29 mouse cellular contexts compared by ENCODE assay signal in the genomic region with DNA sequence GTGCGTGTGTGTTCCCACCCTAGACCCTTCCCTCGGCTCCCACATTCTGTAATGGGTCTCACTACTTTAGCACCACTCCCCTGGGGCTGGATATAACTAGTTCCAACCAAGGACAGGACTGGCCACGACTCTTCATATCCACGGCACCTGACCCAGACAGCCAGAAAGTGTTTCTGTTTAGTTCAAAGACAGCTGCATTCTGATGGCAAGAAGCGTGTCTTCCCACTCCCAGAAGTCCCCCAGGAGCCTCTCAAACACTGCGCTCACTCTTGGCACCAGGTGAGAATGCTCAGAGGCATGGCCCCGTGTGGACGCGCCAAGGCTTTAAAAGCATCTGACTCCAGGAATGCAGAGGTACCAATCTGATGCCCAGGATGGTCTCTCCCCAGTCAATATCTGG. TPM values are rescaled to one million over a fixed set of nuclear protein-coding genes. Genes with fewer than 3 reads are reported as not detected.
A peak's percentile ranks its signal among the peaks of the same experiment; 100 is the strongest.
DNase-seq lines count a peak whose midpoint lies in the region; ATAC-seq and TF ChIP-seq lines count a peak whose summit lies in the region.
"Had no signal": no experiment of that assay in that cellular context is flagged by ENCODE, and none has a peak within 500 bp of the region (broad histone marks: within the 10 kb centered on the region; RNA-seq: fewer than 3 reads in every experiment).

No protein-coding gene starts in this region.

- TF ChIP-seq POLR2A in bone marrow, adult 2 months (IDR thresholded peaks at IDR 0.05; ENCODE audit: borderline replicate concordance, control insufficient read depth, low read depth, low read length): no peak
- no peak for TF ChIP-seq POLR2A in thymus, adult 2 months (IDR thresholded peaks at IDR 0.05; ENCODE audit: control insufficient read depth, extremely low read depth, insufficient read depth, low read length, poor library complexity)

- no peaks in the 10 kb centered on the region for H3K36me3 ChIP-seq in intestine, embryonic 15.5 days
- H3K36me3 ChIP-seq in intestine, postnatal 0 days (ENCODE audit: control insufficient read depth, insufficient read depth): no peaks in the 10 kb centered on the region
- no peaks in the 10 kb centered on the region for H3K36me3 ChIP-seq in liver, embryonic 12.5 days
- no peaks in the 10 kb centered on the region for H3K36me3 ChIP-seq in macrophage (ENCODE audit: inconsistent target)
- H3K36me3 ChIP-seq in thymus, adult 2 months (ENCODE audit: control insufficient read depth, insufficient read depth, low read length): no peaks in the 10 kb centered on the region
- H3K36me3 ChIP-seq: embryonic facial prominence, embryonic 10.5 days; embryonic facial prominence, embryonic 15.5 days; forebrain, embryonic 12.5 days; heart, embryonic 15.5 days; hindbrain, embryonic 12.5 days; kidney, embryonic 15.5 days; limb, embryonic 13.5 days had no signal

- no peaks in the 10 kb centered on the region for H3K9me3 ChIP-seq in intestine, embryonic 15.5 days
- H3K9me3 ChIP-seq in intestine, postnatal 0 days (ENCODE audit: control insufficient read depth): no peaks in the 10 kb centered on the region
- H3K9me3 ChIP-seq in liver, embryonic 12.5 days (replicated peaks): no peaks in the 10 kb centered on the region
- H3K9me3 ChIP-seq: embryonic facial prominence, embryonic 10.5 days; embryonic facial prominence, embryonic 15.5 days; forebrain, embryonic 12.5 days; heart, embryonic 15.5 days; hindbrain, embryonic 12.5 days; kidney, embryonic 15.5 days; limb, embryonic 13.5 days had no signal

- H3K27ac ChIP-seq in intestine, embryonic 15.5 days: no peak overlapping the region
- no peak overlapping the region for H3K27ac ChIP-seq in intestine, postnatal 0 days (ENCODE audit: low read depth, low read length)
- H3K27ac ChIP-seq in bone marrow, adult 2 months (ENCODE audit: control insufficient read depth, insufficient read depth, low read depth, low read length, poor library complexity): peak overlapping the region; percentile 84
- H3K27ac ChIP-seq in liver, embryonic 12.5 days: peak overlapping the region; percentile 59
- H3K27ac ChIP-seq in macrophage: peak overlapping the region; percentile 64; the same call in 1 of the 2 replicates
- H3K27ac ChIP-seq in thymus, adult 2 months (ENCODE audit: control insufficient read depth, insufficient read depth, low read length): no peak overlapping the region
- H3K27ac ChIP-seq: embryonic facial prominence, embryonic 10.5 days; embryonic facial prominence, embryonic 15.5 days; forebrain, embryonic 12.5 days; heart, embryonic 15.5 days; hindbrain, embryonic 12.5 days; hindbrain, postnatal 0 days; kidney, embryonic 15.5 days; layer of hippocampus, adult 2 months; limb, embryonic 13.5 days; stomach, postnatal 0 days had no signal

- no peaks in the 10 kb centered on the region for H3K79me2 ChIP-seq in macrophage (ENCODE audit: inconsistent target)

- DNase-seq in thymus, adult 2 months: no peak
- DNase-seq: adrenal gland, postnatal 14 days; cerebellum, adult 8-10 months; cerebellum, postnatal 25 days; forebrain, postnatal 0 days; kidney, adult 18-20 months; kidney, postnatal 36 days; right cerebral cortex, adult 18-20 months; thymus, adult 18-20 months; thymus, postnatal 36 days had no signal

- H3K4me2 ChIP-seq in intestine, embryonic 15.5 days (replicated peaks): no peak overlapping the region
- no peak overlapping the region for H3K4me2 ChIP-seq in intestine, postnatal 0 days (replicated peaks; ENCODE audit: low read depth)
- H3K4me2 ChIP-seq in liver, embryonic 12.5 days: no peak overlapping the region
- H3K4me2 ChIP-seq: embryonic facial prominence, embryonic 15.5 days; forebrain, embryonic 12.5 days; heart, embryonic 15.5 days; hindbrain, embryonic 12.5 days; kidney, embryonic 15.5 days; limb, embryonic 13.5 days; midbrain, embryonic 11.5 days had no signal

- ATAC-seq in intestine, embryonic 15.5 days: peak; percentile 21; the same call in 1 of the 2 replicates
- no peak for ATAC-seq in intestine, postnatal 0 days
- ATAC-seq in liver, embryonic 12.5 days: no peak
- ATAC-seq in megakaryocyte-erythroid progenitor cell, adult 5-6 weeks (replicated peaks; ENCODE audit: low FRiP score, low TSS enrichment, poor library complexity, severe bottlenecking): no peak
- ATAC-seq: CD4-positive, CD25-positive, alpha-beta regulatory T cell, adult 4 months; forebrain, postnatal 0 days; midbrain, embryonic 16.5 days had no signal

- no peaks in the 10 kb centered on the region for H3K27me3 ChIP-seq in intestine, embryonic 15.5 days (replicated peaks)
- H3K27me3 ChIP-seq in intestine, postnatal 0 days (replicated peaks; ENCODE audit: control insufficient read depth, insufficient read depth, low read length): no peaks in the 10 kb centered on the region
- peaks cover 11% of the 10 kb centered on the region; the same call in 1 of the 2 replicates for H3K27me3 ChIP-seq in liver, embryonic 12.5 days (replicated peaks)
- H3K27me3 ChIP-seq in thymus, adult 2 months (ENCODE audit: control insufficient read depth, insufficient read depth, low read length): no peaks in the 10 kb centered on the region
- H3K27me3 ChIP-seq: embryonic facial prominence, embryonic 15.5 days; hindbrain, embryonic 12.5 days; kidney, embryonic 15.5 days; limb, embryonic 13.5 days had no signal

- no peak overlapping the region for H3K4me3 ChIP-seq in intestine, embryonic 15.5 days (replicated peaks)
- H3K4me3 ChIP-seq in intestine, postnatal 0 days (ENCODE audit: low read depth, low read length): no peak overlapping the region
- H3K4me3 ChIP-seq in bone marrow, adult 2 months (replicated peaks; ENCODE audit: control insufficient read depth, low read depth, low read length): no peak overlapping the region
- H3K4me3 ChIP-seq in liver, embryonic 12.5 days: no peak overlapping the region
- no peak overlapping the region for H3K4me3 ChIP-seq in macrophage (ENCODE audit: inconsistent target)
- no peak overlapping the region for H3K4me3 ChIP-seq in thymus, adult 2 months (ENCODE audit: control insufficient read depth, insufficient read depth, low read length)
- H3K4me3 ChIP-seq: embryonic facial prominence, embryonic 10.5 days; embryonic facial prominence, embryonic 15.5 days; forebrain, embryonic 12.5 days; heart, embryonic 15.5 days; hindbrain, embryonic 12.5 days; kidney, embryonic 15.5 days; layer of hippocampus, adult 2 months; limb, embryonic 13.5 days had no signal

- 80% methylated on average over 9 of the region's 9 CpGs for WGBS in intestine, embryonic 15.5 days
- WGBS in intestine, postnatal 0 days: 80% methylated on average over 9 of the region's 9 CpGs
- WGBS in bone marrow, adult 2 months: 58% methylated on average over 9 of the region's 9 CpGs
- WGBS in liver, embryonic 12.5 days (ENCODE audit: insufficient replicate concordance): 72% methylated on average over 9 of the region's 9 CpGs
- 75% methylated on average over 9 of the region's 9 CpGs for WGBS in macrophage (ENCODE audit: missing documents)
- WGBS in thymus, adult 2 months: 88% methylated on average over 9 of the region's 9 CpGs

- TF ChIP-seq CTCF in intestine, postnatal 0 days (IDR thresholded peaks at IDR 0.05; ENCODE audit: low read depth): no peak
- no peak for TF ChIP-seq CTCF in bone marrow, adult 2 months (IDR thresholded peaks at IDR 0.05; ENCODE audit: control insufficient read depth, insufficient read depth, low read length)
- no peak for TF ChIP-seq CTCF in thymus, adult 2 months (IDR thresholded peaks at IDR 0.05; ENCODE audit: borderline replicate concordance, control insufficient read depth, extremely low read depth, insufficient read depth, low read length, poor library complexity)

- H3K4me1 ChIP-seq in intestine, embryonic 15.5 days (replicated peaks): peaks cover 14% of the 10 kb centered on the region
- H3K4me1 ChIP-seq in intestine, postnatal 0 days (replicated peaks; ENCODE audit: control insufficient read depth, insufficient read depth, low read length): no peaks in the 10 kb centered on the region
- peaks cover 8% of the 10 kb centered on the region for H3K4me1 ChIP-seq in bone marrow, adult 2 months (ENCODE audit: control insufficient read depth, insufficient read depth, low read length)
- H3K4me1 ChIP-seq in liver, embryonic 12.5 days: peaks cover 32% of the 10 kb centered on the region
- no peaks in the 10 kb centered on the region; the same call in 1 of the 2 replicates for H3K4me1 ChIP-seq in thymus, adult 2 months (replicated peaks; ENCODE audit: control insufficient read depth, insufficient read depth, low read length)
- H3K4me1 ChIP-seq: embryonic facial prominence, embryonic 15.5 days had no signal

- H3K9ac ChIP-seq in intestine, embryonic 15.5 days: no peak overlapping the region
- no peak overlapping the region for H3K9ac ChIP-seq in intestine, postnatal 0 days (ENCODE audit: low read depth, low read length)
- no peak overlapping the region for H3K9ac ChIP-seq in liver, embryonic 12.5 days
- H3K9ac ChIP-seq: embryonic facial prominence, embryonic 15.5 days; forebrain, embryonic 12.5 days; forebrain, postnatal 0 days; heart, embryonic 15.5 days; hindbrain, embryonic 12.5 days; kidney, embryonic 15.5 days; limb, embryonic 13.5 days had no signal

RNA-seq across cellular contexts. Expression of gene P2ry2, which starts 16.3 kb away (rescaled TPM):
- polyA plus RNA-seq in intestine, embryonic 15.5 days (2015; fragmentation: Nextera tagmentation; extraction: Ambion mirVana): 2.7 TPM in 2 replicates
- 2.0 and 2.6 TPM in 2 replicates for polyA plus RNA-seq in intestine, postnatal 0 days (2015; fragmentation: Nextera tagmentation; extraction: Ambion mirVana)
- polyA plus RNA-seq in bone marrow, adult 2 months (2011; ENCODE audit: insufficient read depth, insufficient read length, low replicate concordance, missing spikeins): 0.72 and 0.82 TPM in 2 replicates
- polyA plus RNA-seq in liver, embryonic 12.5 days (2016; fragmentation: Nextera tagmentation; extraction: Ambion mirVana): 1.2 TPM in 2 replicates
- 100 to 1,000 TPM in 9 of 26 experiments, 10 to 100 TPM in 17; 15.2 to 495 (median 73.8) TPM for total RNA-seq in macrophage (2018; cell fraction: chromatin; rRNA removed)
- total RNA-seq in macrophage (2018; cell fraction: cytosol; rRNA removed): 100 to 1,000 TPM in 2 of 26 experiments, 10 to 100 TPM in 17, 1 to 10 TPM in 7; 5.8 to 162 (median 14.2) TPM
- 100 to 1,000 TPM in 8 of 26 experiments, 10 to 100 TPM in 18; 12.4 to 280 (median 55.0) TPM for total RNA-seq in macrophage (2018; cell fraction: nucleus; rRNA removed)
- polyA plus RNA-seq in macrophage (2018): 8.0 to 11.7 TPM (median 9.1 TPM) in 3 replicates
- polyA plus RNA-seq in thymus, adult 2 months (2012; rRNA removed): 4.3 and 5.3 TPM in 2 replicates
- 0.64 and 0.70 TPM in 2 replicates for total RNA-seq in megakaryocyte-erythroid progenitor cell, adult 5-6 weeks (2014; fragmentation: Nextera tagmentation)
- 0.28 and 2.2 TPM in 2 replicates for total RNA-seq in megakaryocyte-erythroid progenitor cell, adult 5-6 weeks (2017)
- polyA plus RNA-seq: CD4-positive, CD25-positive, alpha-beta regulatory T cell, adult 4 months; midbrain, embryonic 11.5 days had no signal

RNA-seq across cellular contexts. Expression of gene P2ry6, which starts 54.5 kb away (rescaled TPM):
- 8.4 and 10.4 TPM in 2 replicates for polyA plus RNA-seq in intestine, embryonic 15.5 days (2015; fragmentation: Nextera tagmentation; extraction: Ambion mirVana)
- 5.7 and 7.0 TPM in 2 replicates for polyA plus RNA-seq in intestine, postnatal 0 days (2015; fragmentation: Nextera tagmentation; extraction: Ambion mirVana)
- polyA plus RNA-seq in bone marrow, adult 2 months (2011; ENCODE audit: insufficient read depth, insufficient read length, low replicate concordance, missing spikeins): 1.3 TPM in 2 replicates
- polyA plus RNA-seq in liver, embryonic 12.5 days (2016; fragmentation: Nextera tagmentation; extraction: Ambion mirVana): 3.4 and 3.6 TPM in 2 replicates
- 100 to 1,000 TPM in 25 of 26 experiments, 10 to 100 TPM in 1; 99.4 to 376 (median 193) TPM for total RNA-seq in macrophage (2018; cell fraction: chromatin; rRNA removed)
- total RNA-seq in macrophage (2018; cell fraction: cytosol; rRNA removed): 100 to 1,000 TPM; 133 to 264 (median 189) TPM
- total RNA-seq in macrophage (2018; cell fraction: nucleus; rRNA removed): 100 to 1,000 TPM in 23 of 26 experiments, 10 to 100 TPM in 3; 82.6 to 248 (median 161) TPM
- 148 to 183 TPM (median 169 TPM) in 3 replicates for polyA plus RNA-seq in macrophage (2018)
- polyA plus RNA-seq in thymus, adult 2 months (2012; rRNA removed): 27.1 and 36.0 TPM in 2 replicates
- total RNA-seq in megakaryocyte-erythroid progenitor cell, adult 5-6 weeks (2014; fragmentation: Nextera tagmentation): not detected in 2 replicates
- total RNA-seq in megakaryocyte-erythroid progenitor cell, adult 5-6 weeks (2017): not detected in 2 replicates
- polyA plus RNA-seq: CD4-positive, CD25-positive, alpha-beta regulatory T cell, adult 4 months had no signal

Comparison
In these comparisons a context has a peak if more than half of its experiments do, and no peak if none do; other contexts are left out.
1. H3K27ac ChIP-seq: peak in bone marrow, adult 2 months (single experiment), liver, embryonic 12.5 days (single experiment) and macrophage (single experiment); none in intestine, embryonic 15.5 days (single experiment), intestine, postnatal 0 days (single experiment) and thymus, adult 2 months (single experiment).